Mouse (Mus musculus) adrenal gland, postnatal 25 days (tissue): ENCODE measurements around the gene Slc1a3. TPM values are rescaled to one million over a fixed set of nuclear protein-coding genes. Genes with fewer than 3 reads are reported as not detected.
A peak's percentile ranks its signal among the peaks of the same experiment; 100 is the strongest.
"Not testable (repeated sequence)": the region's sequence is repeated elsewhere in the genome, so short reads cannot be mapped to it uniquely, and the experiment has no call there.

ENCODE experiments used
- DNase-seq: peaks from one replicate; pipeline ENCODE4 v3.0.0; 2021; ENCODE audit warnings: mixed read lengths
- total RNA-seq: library from RNA; stranded (reverse); gene quantifications from 2 replicates; pipeline ENCODE4 v1.2.3, GENCODE M21; 2021

The Slc1a3 gene
- total RNA-seq, 1 experiment from 2014 or later: 14.1 TPM

- DNase-seq: no peak
Measured at GRCm38 (mm10) chr15:8706613-8707012, 4.0 kb downstream of the Slc1a3 start.

- no peak for DNase-seq
Measured at GRCm38 (mm10) chr15:8706178-8706577, 4.4 kb downstream of the Slc1a3 start.

- not testable (repeated sequence) for DNase-seq
Measured at GRCm38 (mm10) chr15:8705560-8705959, 5.0 kb downstream of the Slc1a3 start.

GRCm38 (mm10) chr15:8697976-8698375 lies 12.6 kb downstream of the Slc1a3 start:
- no peak for DNase-seq

GRCm38 (mm10) chr15:8697500-8697899 lies 13.1 kb downstream of the Slc1a3 start:
- no peak for DNase-seq

GRCm38 (mm10) chr15:8690141-8690540 lies 20.4 kb downstream of the Slc1a3 start:
- DNase-seq: not testable (repeated sequence)

GRCm38 (mm10) chr15:8686846-8687245 lies 23.7 kb downstream of the Slc1a3 start:
- DNase-seq: no peak

GRCm38 (mm10) chr15:8685506-8685905 lies 25.1 kb downstream of the Slc1a3 start:
- no peak for DNase-seq

- no peak for DNase-seq
Measured at GRCm38 (mm10) chr15:8684263-8684662, 26.3 kb downstream of the Slc1a3 start.

GRCm38 (mm10) chr15:8682871-8683270 lies 27.7 kb downstream of the Slc1a3 start:
- DNase-seq: no peak

- DNase-seq: no peak
Measured at GRCm38 (mm10) chr15:8682421-8682820, 28.1 kb downstream of the Slc1a3 start.

- no peak for DNase-seq
Measured at GRCm38 (mm10) chr15:8681971-8682370, 28.6 kb downstream of the Slc1a3 start.

- no peak for DNase-seq
Measured at GRCm38 (mm10) chr15:8681009-8681408, 29.6 kb downstream of the Slc1a3 start.

GRCm38 (mm10) chr15:8676959-8677358 lies 33.6 kb downstream of the Slc1a3 start:
- no peak for DNase-seq

- DNase-seq: no peak
Measured at GRCm38 (mm10) chr15:8676211-8676691, 34.3 kb downstream of the Slc1a3 start.

GRCm38 (mm10) chr15:8675616-8676015 lies 34.9 kb downstream of the Slc1a3 start:
- no peak for DNase-seq

- no peak for DNase-seq
Measured at GRCm38 (mm10) chr15:8672532-8672931, 38.0 kb downstream of the Slc1a3 start.

GRCm38 (mm10) chr15:8667849-8668522 lies 42.6 kb downstream of the Slc1a3 start:
- no peak for DNase-seq

- no peak for DNase-seq
Measured at GRCm38 (mm10) chr15:8665675-8666350, 44.8 kb downstream of the Slc1a3 start.

- DNase-seq: peak; percentile 9
Measured at GRCm38 (mm10) chr15:8663348-8664099, 47.0 kb downstream of the Slc1a3 start.

- no peak for DNase-seq
Measured at GRCm38 (mm10) chr15:8661856-8662255, 48.7 kb downstream of the Slc1a3 start.

- no peak for DNase-seq
Measured at GRCm38 (mm10) chr15:8659977-8660376, 50.6 kb downstream of the Slc1a3 start.

GRCm38 (mm10) chr15:8659483-8659971 lies 51.0 kb downstream of the Slc1a3 start:
- DNase-seq: no peak
